Mouse (Mus musculus) olfactory bulb, adult 2 months (tissue): ENCODE data around the gene Alg9. TPM values are rescaled to one million over a fixed set of nuclear protein-coding genes. Genes with fewer than 3 reads are reported as not detected.

ENCODE experiments used
- H3K27ac ChIP-seq: fragments of 200-500 bp; 2 replicates; pipeline ENCODE4 v1.5.1; 2012; ENCODE audit warnings: low read depth, low read length; ENCODE audit not compliant: insufficient read depth
- H3K4me1 ChIP-seq: fragments of 200-500 bp; 2 replicates; pipeline ENCODE4 v1.6.1; 2012; ENCODE audit warnings: low read length; ENCODE audit not compliant: control insufficient read depth, insufficient read depth
- H3K4me3 ChIP-seq: fragments of 200-500 bp; 2 replicates; pipeline ENCODE4 v1.5.1; 2012; ENCODE audit warnings: mild to moderate bottlenecking, low read depth, low read length, moderate library complexity; ENCODE audit not compliant: insufficient read depth
- CTCF ChIP-seq: fragments of 200-500 bp; IDR thresholded peaks from 2 replicates; pipeline ENCODE4 v1.5.1; 2012; ENCODE audit warnings: low read depth, mild to moderate bottlenecking, low read length, moderate library complexity; ENCODE audit not compliant: insufficient read depth
- POLR2A ChIP-seq: fragments of 200-500 bp; IDR thresholded peaks from 2 replicates; pipeline ENCODE4 v1.6.1; 2012; ENCODE audit warnings: mild to moderate bottlenecking, low read depth, low read length, moderate library complexity; ENCODE audit not compliant: insufficient read depth
- WGBS: fragments of 180-500 bp; shearing (Covaris S2); methylation state at CpG from one replicate; pipeline ENCODE4 v1.1.7; 2018; 5-methylcytosine and 5-hydroxymethylcytosine counted together
- polyA plus RNA-seq: library from polyadenylated mRNA; stranded (reverse); fragments of >200 nt; gene quantifications from 2 replicates; pipeline ENCODE4 v1.2.4, GENCODE M21; 2012; ENCODE audit warnings: low replicate concordance; ENCODE audit not compliant: missing spikeins, insufficient read depth, insufficient read length

Gene Alg9
- polyA plus RNA-seq, 1 experiment: not detected

DNA sequence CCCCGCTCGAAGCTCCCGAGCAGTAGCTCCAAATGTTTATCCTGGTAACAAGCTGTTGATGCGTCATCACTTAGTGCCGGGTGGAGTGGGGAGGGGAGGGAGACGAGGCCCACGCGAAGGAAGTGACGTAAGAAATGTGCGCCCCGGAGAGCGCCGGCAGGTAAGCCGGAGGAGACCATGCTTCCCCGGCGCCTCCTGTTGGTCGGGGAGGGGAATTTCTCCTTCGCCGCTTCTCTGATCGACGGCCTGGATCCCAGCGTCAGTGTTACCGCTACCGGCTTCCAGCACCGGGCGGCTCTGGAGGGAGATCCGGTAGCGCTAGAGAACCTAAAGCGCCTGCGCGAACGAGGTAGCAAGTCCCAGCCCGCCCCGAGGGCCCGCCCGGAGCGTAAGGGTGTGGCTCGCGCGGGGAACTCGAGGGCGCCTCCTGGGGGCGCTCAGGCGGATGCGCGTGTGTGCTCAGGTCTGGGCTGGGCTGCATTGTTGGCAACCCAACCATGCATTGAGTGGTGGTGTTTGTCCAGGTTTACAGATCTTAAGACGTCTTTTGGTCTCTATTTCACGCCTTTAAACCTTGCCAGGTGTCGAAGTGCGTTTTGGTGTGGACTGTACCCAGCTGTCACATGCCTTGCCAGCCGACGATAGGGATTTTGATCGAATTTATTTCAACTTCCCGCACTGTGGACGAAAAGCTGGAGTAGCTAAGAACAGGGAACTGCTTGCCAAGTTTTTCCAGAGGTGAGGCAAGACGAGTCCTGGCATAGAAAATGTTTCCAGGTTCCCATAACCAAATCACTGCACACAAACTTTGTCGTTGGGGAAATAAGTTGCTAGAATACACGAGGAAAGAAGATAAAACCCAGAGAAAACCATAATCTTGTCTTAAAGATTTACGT lies 6.5 kb upstream of the Alg9 start, which contains the start of gene Fdxacb1:
TSS of gene Fdxacb1 (plus strand) at position 130 of the 896 bp plus-strand sequence.
- peaks cover 3% of the 10 kb centered on the region; the same call in 1 of the 2 replicates for H3K4me1 ChIP-seq
- TF ChIP-seq CTCF (peak; percentile 95), POLR2A (no peak; the same call in 1 of the 2 replicates)
- peak within 1 kb of the TSS; percentile 71 for H3K4me3 ChIP-seq
- H3K27ac ChIP-seq: peak within 1 kb of the TSS; percentile 78
- 3% methylated on average over 59 of the region's 59 CpGs for WGBS

DNA sequence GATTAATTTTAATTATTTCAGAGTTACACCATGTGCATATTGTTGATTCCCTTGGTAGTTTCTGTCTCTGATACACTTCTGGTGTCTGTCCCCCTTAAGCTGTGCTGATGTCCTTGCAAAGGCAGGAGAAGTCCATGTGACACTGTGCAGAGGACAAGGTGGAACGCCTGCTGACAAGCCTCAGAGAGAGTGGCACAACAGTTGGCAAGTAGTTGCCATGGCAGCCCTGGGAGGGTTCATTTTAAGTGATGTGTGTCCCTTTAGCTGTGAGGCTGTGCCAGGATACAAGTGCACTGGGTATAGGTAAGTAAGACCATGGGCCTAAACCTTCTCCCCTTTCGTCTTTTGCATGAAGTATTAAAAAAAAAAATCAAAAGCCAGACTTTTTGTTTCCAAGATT lies 4.8 kb upstream of the Alg9 start:
- Histone ChIP-seq H3K4me3 (no peak overlapping the region), H3K27ac (no peak overlapping the region), H3K4me1 (peaks cover 3% of the 10 kb centered on the region; the same call in 1 of the 2 replicates)
- TF ChIP-seq CTCF (no peak), POLR2A (no peak)
- WGBS: 73% methylated on average over 2 of the region's 2 CpGs

DNA sequence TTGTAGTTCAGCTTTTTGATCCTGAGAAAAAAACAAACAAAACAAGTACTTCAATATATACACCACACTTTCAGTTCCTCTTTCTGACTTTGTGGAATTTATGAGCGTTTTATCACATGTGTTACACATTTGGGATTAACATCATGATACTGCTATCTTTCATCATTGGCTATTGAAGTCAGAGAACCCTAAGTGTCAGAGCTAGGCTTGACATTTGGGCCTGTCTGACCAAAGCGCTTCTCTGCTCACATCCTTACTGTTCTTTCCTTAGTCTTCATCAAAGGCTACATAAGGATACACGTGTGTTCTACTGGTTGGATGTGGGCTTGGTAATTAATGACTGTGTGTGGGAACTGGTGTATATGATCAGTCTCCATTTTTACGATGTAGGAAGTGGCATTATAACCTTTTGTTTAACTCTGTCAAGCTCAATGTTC lies 775 bp upstream of the Alg9 start:
- no peak overlapping the region for H3K27ac ChIP-seq
- H3K4me1 ChIP-seq: no peaks in the 10 kb centered on the region
- 58% methylated on average over 4 of the region's 4 CpGs for WGBS
- no peak overlapping the region for H3K4me3 ChIP-seq
- TF ChIP-seq CTCF (no peak), POLR2A (no peak)

DNA sequence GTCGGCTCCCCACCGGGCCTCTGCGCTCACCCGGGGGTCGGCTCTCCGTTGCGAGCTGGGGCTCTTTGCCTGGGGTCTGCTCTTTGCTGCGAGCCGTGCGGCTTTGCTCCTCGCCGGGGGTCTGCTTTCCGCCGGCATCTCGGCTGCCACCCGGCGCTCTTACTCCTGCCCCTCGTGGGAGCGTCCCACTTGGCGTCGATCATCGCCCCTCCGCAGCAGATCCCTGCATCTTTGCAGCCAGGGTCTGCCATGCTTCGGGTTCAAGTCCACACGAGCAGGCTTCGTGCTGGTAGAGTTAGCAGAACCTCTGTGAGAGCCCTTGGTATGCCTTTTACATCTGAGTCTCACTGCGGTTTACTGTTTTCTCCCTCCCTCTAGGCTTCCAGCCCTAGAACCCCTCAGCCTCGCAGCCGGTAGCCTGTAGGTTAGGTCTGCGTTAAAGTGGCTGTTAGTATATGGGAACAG lies 875 bp downstream of the Alg9 start:
- TF ChIP-seq CTCF (no peak), POLR2A (no peak)
- peak overlapping the region; percentile 84 for H3K4me3 ChIP-seq
- WGBS: under 1% methylated on average over 30 of the region's 30 CpGs
- no peaks in the 10 kb centered on the region for H3K4me1 ChIP-seq
- H3K27ac ChIP-seq: no peak overlapping the region

DNA sequence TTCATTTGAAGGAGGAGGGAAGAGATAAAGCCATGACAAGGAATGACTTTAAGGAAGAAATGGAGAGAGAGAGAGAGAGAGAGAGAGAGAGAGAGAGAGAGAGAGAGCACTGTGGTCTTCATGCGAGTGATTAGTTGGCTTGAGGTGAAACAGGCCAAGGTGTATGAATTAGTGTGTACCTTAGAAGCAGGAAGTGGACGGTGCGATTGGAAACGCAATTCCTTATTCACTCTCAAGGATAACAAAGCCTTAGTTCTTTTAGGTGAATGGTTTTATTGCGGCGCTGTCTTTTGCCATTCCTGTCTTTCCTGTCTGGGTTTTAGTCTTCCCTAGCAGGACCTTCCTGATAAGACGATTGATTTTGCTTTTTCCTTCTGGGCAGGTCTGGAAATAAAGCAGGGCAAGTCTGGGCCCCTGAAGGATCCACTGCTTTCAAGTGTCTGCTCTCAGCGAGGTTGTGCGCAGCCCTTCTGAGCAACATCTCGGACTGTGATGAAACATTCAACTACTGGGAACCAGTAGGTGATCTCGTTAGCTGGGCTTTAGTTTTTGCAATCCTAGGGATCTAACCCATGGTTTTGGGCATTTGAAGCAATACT lies 1.4 kb downstream of the Alg9 start:
- Histone ChIP-seq H3K4me1 (no peaks in the 10 kb centered on the region), H3K4me3 (peak overlapping the region; percentile 84), H3K27ac (no peak overlapping the region)
- TF ChIP-seq POLR2A (no peak), CTCF (no peak)
- whole genome bisulfite sequencing: 69% methylated on average over 11 of the region's 11 CpGs

DNA sequence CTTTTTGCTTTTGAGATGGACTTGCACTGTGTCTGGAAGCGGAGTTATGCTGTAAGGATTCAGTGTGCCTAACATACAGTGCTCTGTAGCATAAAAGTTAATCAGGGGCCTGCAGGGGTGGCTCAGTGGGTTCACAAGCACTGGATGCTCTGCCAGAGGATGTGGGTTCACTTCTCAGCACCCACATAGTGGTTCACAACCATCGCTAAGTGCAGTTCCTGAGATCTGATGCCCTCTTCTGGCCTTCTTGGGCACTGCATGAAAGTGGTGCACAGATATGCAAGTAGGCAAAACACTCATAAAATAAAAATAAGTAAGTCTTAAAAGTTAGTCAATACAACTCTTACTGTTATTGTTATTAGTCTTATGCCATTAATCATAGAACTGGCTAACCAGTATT lies 7.3 kb downstream of the Alg9 start:
- TF ChIP-seq CTCF (peak; percentile 21; the same call in 1 of the 2 replicates), POLR2A (no peak)
- WGBS: 75% methylated on average over 2 of the region's 2 CpGs
- Histone ChIP-seq H3K4me1 (no peaks in the 10 kb centered on the region), H3K4me3 (no peak overlapping the region), H3K27ac (no peak overlapping the region)

DNA sequence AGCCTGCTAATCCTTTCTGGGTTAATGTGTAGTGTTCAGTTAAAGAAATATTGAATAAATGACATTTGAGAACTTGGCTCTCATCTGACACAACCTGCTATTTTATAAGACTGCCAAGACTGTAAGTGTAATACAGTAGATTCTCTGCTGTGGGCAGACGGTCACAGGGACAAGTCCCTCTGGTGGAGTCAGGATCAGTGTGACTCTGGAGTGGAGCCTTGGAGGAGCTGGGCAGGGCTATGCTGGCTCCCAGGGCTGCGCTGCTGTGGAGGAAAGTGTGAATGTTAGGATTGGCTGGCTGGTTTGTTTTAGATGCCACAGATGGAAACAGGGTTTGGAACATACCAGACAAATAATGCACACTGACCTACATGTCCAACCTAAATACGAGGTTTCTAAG lies 20.4 kb downstream of the Alg9 start:
- 89% methylated on average over 3 of the region's 3 CpGs for WGBS
- Histone ChIP-seq H3K27ac (no peak overlapping the region), H3K4me3 (no peak overlapping the region), H3K4me1 (no peaks in the 10 kb centered on the region)
- TF ChIP-seq POLR2A: no peak
- no peak for TF ChIP-seq CTCF

DNA sequence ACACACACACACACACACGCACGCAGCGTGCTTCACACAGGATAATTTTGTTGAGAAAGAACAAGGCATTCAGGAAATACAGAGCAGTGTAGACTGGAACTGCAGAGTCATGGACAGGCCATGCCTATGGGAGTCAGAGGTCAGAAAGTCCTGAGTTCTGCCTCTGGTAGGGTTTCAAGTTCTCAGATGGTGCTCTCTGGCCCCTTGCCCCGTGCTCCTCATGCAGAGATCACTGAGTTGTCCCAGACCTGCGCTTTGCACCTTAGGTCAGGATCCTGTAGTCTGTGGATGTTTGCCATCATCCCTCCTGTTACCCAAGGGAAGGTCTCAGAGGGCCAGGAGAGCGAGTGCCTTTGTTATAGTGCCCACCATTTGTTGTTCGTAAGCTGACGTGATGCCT lies 22.0 kb downstream of the Alg9 start:
- 93% methylated on average over 8 of the region's 8 CpGs for WGBS
- Histone ChIP-seq H3K4me3 (no peak overlapping the region), H3K27ac (no peak overlapping the region), H3K4me1 (no peaks in the 10 kb centered on the region)
- TF ChIP-seq POLR2A (no peak), CTCF (no peak)

DNA sequence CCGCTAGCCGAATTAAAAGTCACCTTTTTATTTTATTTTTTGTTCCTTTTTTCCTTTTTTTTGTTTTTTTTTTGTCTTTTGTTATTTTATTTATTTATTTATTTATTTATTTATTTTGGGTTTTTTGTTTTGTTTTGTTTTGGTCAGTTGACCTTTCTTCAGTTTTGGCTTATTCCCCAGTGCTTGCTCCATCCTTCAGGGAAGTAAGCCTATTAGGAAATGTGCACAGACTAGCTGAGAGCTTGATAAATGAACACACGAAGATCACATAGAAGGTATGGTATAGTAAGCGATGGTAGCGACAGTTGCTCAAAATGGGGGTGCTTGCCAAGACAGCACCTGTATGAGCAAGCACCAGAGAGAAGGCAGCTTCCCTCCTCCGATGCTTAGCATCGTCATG lies 22.8 kb downstream of the Alg9 start:
- Histone ChIP-seq H3K27ac (no peak overlapping the region), H3K4me3 (no peak overlapping the region), H3K4me1 (no peaks in the 10 kb centered on the region)
- TF ChIP-seq POLR2A: no peak
- WGBS: 96% methylated on average over 7 of the region's 7 CpGs
